19 mouse cellular contexts compared by ENCODE assay signal in genomic region chr14:121022403-121022802, GRCm38 (mm10). TPM values are rescaled to one million over a fixed set of nuclear protein-coding genes. Genes with fewer than 3 reads are reported as not detected.
DNase-seq lines count a peak whose midpoint lies in the region; ATAC-seq lines count a peak whose summit lies in the region.
"Had no signal": no experiment of that assay in that cellular context is flagged by ENCODE, and none has a peak within 500 bp of the region (broad histone marks: within the 10 kb centered on the region; RNA-seq: fewer than 3 reads in every experiment).

No protein-coding gene starts in this region.

- peak; percentile 28 for DNase-seq in heart, adult 11 months
- no peak for DNase-seq in heart, adult 8-10 months (ENCODE audit: low spot score)
- peak; percentile 61 for DNase-seq in embryonic facial prominence, embryonic 11.5 days (ENCODE audit: low spot score)
- DNase-seq in limb, embryonic 11.5 days (ENCODE audit: low spot score), result no peak
- no peak for DNase-seq in right cerebral cortex, postnatal 10 days (ENCODE audit: low spot score in 2 of 2)
- no peak for DNase-seq in adrenal gland, postnatal 25 days
- DNase-seq: adrenal gland, adult 2 months; adrenal gland, postnatal 10 days; adrenal gland, postnatal 36 days; cerebellum, adult 11-12 months; cerebellum, adult 2 months; cerebellum, adult 9-10 months; cerebellum, postnatal 10 days; cerebellum, postnatal 25 days; forebrain, postnatal 0 days had no signal

- H3K4me3 ChIP-seq in embryonic facial prominence, embryonic 11.5 days (ENCODE audit: low read depth, low read length), result no peak overlapping the region
- H3K4me3 ChIP-seq in limb, embryonic 11.5 days (ENCODE audit: low read depth, low read length), result no peak overlapping the region
- no peak overlapping the region for H3K4me3 ChIP-seq in hindbrain, embryonic 13.5 days
- H3K4me3 ChIP-seq: embryonic facial prominence, embryonic 12.5 days; forebrain, embryonic 13.5 days; forebrain, embryonic 15.5 days had no signal

- H3K9me3 ChIP-seq in embryonic facial prominence, embryonic 11.5 days (replicated peaks; ENCODE audit: control insufficient read depth, low read length), result no peaks in the 10 kb centered on the region
- H3K9me3 ChIP-seq in limb, embryonic 11.5 days (ENCODE audit: control insufficient read depth, low read length), result no peaks in the 10 kb centered on the region
- peaks cover 6% of the 10 kb centered on the region for H3K9me3 ChIP-seq in hindbrain, embryonic 13.5 days
- H3K9me3 ChIP-seq: forebrain, embryonic 13.5 days; forebrain, embryonic 15.5 days had no signal

- H3K27me3 ChIP-seq in embryonic facial prominence, embryonic 11.5 days (ENCODE audit: control insufficient read depth, insufficient read depth, low read length), result no peaks in the 10 kb centered on the region
- H3K27me3 ChIP-seq in limb, embryonic 11.5 days (ENCODE audit: control insufficient read depth, insufficient read depth, low read length), result no peaks in the 10 kb centered on the region
- no peaks in the 10 kb centered on the region for H3K27me3 ChIP-seq in hindbrain, embryonic 13.5 days
- H3K27me3 ChIP-seq: embryonic facial prominence, embryonic 12.5 days; forebrain, embryonic 13.5 days; forebrain, embryonic 15.5 days had no signal

- no peak overlapping the region for H3K9ac ChIP-seq in embryonic facial prominence, embryonic 11.5 days (replicated peaks; ENCODE audit: low read length)
- no peak overlapping the region for H3K9ac ChIP-seq in limb, embryonic 11.5 days (ENCODE audit: low read length)
- no peak overlapping the region for H3K9ac ChIP-seq in hindbrain, embryonic 13.5 days
- H3K9ac ChIP-seq: embryonic facial prominence, embryonic 12.5 days; forebrain, embryonic 13.5 days; forebrain, embryonic 15.5 days; forebrain, postnatal 0 days had no signal

- H3K4me1 ChIP-seq in embryonic facial prominence, embryonic 11.5 days (ENCODE audit: control insufficient read depth, insufficient read depth, low read length), result no peaks in the 10 kb centered on the region
- H3K4me1 ChIP-seq in limb, embryonic 11.5 days (ENCODE audit: control insufficient read depth, insufficient read depth, low read length), result no peaks in the 10 kb centered on the region
- H3K4me1 ChIP-seq in hindbrain, embryonic 13.5 days (replicated peaks), result no peaks in the 10 kb centered on the region
- H3K4me1 ChIP-seq: embryonic facial prominence, embryonic 12.5 days; forebrain, embryonic 13.5 days; forebrain, embryonic 15.5 days had no signal

- H3K27ac ChIP-seq in embryonic facial prominence, embryonic 11.5 days (replicated peaks; ENCODE audit: low read depth, low read length), result no peak overlapping the region
- H3K27ac ChIP-seq in limb, embryonic 11.5 days (replicated peaks; ENCODE audit: low read depth, low read length), result no peak overlapping the region
- H3K27ac ChIP-seq in hindbrain, embryonic 13.5 days, result no peak overlapping the region
- H3K27ac ChIP-seq: embryonic facial prominence, embryonic 12.5 days; forebrain, embryonic 13.5 days; forebrain, embryonic 15.5 days had no signal

- H3K36me3 ChIP-seq in embryonic facial prominence, embryonic 11.5 days (replicated peaks; ENCODE audit: control insufficient read depth, insufficient read depth, low read depth, low read length), result no peaks in the 10 kb centered on the region
- no peaks in the 10 kb centered on the region for H3K36me3 ChIP-seq in limb, embryonic 11.5 days (ENCODE audit: control insufficient read depth, insufficient read depth, low read length)
- no peaks in the 10 kb centered on the region for H3K36me3 ChIP-seq in hindbrain, embryonic 13.5 days
- H3K36me3 ChIP-seq: embryonic facial prominence, embryonic 12.5 days; forebrain, embryonic 15.5 days had no signal

- no peak overlapping the region for H3K4me2 ChIP-seq in embryonic facial prominence, embryonic 11.5 days (ENCODE audit: low read depth, low read length)
- H3K4me2 ChIP-seq in limb, embryonic 11.5 days (ENCODE audit: low read depth, severe bottlenecking), result no peak overlapping the region
- H3K4me2 ChIP-seq in hindbrain, embryonic 13.5 days, result no peak overlapping the region
- H3K4me2 ChIP-seq: embryonic facial prominence, embryonic 12.5 days; forebrain, embryonic 13.5 days; forebrain, embryonic 15.5 days had no signal

- 33% methylated on average over 5 of the region's 5 CpGs for WGBS in embryonic facial prominence, embryonic 11.5 days
- 24% methylated on average over 5 of the region's 5 CpGs for WGBS in limb, embryonic 11.5 days
- 79% methylated on average over 5 of the region's 5 CpGs for WGBS in hindbrain, embryonic 13.5 days

- ATAC-seq in embryonic facial prominence, embryonic 11.5 days (replicated peaks; ENCODE audit: insufficient number of reproducible peaks, low FRiP score, low TSS enrichment, low read depth), result no peak
- ATAC-seq in limb, embryonic 11.5 days (ENCODE audit: insufficient number of reproducible peaks, low FRiP score, low TSS enrichment, low read depth), result peak; percentile 68; the same call in 1 of the 2 replicates
- ATAC-seq in hindbrain, embryonic 13.5 days (ENCODE audit: low FRiP score), result no peak
- ATAC-seq: forebrain, embryonic 13.5 days; forebrain, embryonic 15.5 days; forebrain, postnatal 0 days had no signal

RNA-seq across cellular contexts. Expression of gene Farp1, which starts 12.6 kb away (rescaled TPM):
- 10 to 100 TPM in 2 of 4 experiments, 1 to 10 TPM in 2; 9.1 to 10.7 (median 10.2) TPM for total RNA-seq in heart, adult 8-10 months (2022)
- 40.8 and 42.8 TPM in 2 replicates for polyA plus RNA-seq in embryonic facial prominence, embryonic 11.5 days (2014; fragmentation: Nextera tagmentation; extraction: Ambion mirVana)
- 57.6 and 67.2 TPM in 2 replicates for polyA plus RNA-seq in limb, embryonic 11.5 days (2014; fragmentation: Nextera tagmentation; extraction: Ambion mirVana)
- total RNA-seq in adrenal gland, postnatal 25 days (2021), result 23.8 and 25.8 TPM in 2 replicates
- 23.3 and 24.8 TPM in 2 replicates for polyA plus RNA-seq in hindbrain, embryonic 13.5 days (2015; fragmentation: Nextera tagmentation; extraction: Ambion mirVana)

Comparison
In these comparisons a context has a peak if more than half of its experiments do, and no peak if none do; other contexts are left out.
1. DNase-seq: peak in heart, adult 11 months (single experiment) and embryonic facial prominence, embryonic 11.5 days (single experiment); none in heart, adult 8-10 months (single experiment), limb, embryonic 11.5 days (single experiment), right cerebral cortex, postnatal 10 days (0 of 2) and adrenal gland, postnatal 25 days (single experiment).